Mouse (Mus musculus): Measurements from ENCODE around the gene Cacna1c.

- TF ChIP-seq CTCF (IDR thresholded peaks at IDR 0.05; ENCODE audit: borderline replicate concordance, extremely low read depth, insufficient read depth, insufficient read length) (no peak), POLR2A (IDR thresholded peaks at IDR 0.05; ENCODE audit: borderline replicate concordance, extremely low read depth, insufficient read depth, insufficient read length, poor library complexity, severe bottlenecking) (no peak)
Measured at GRCm38 (mm10) chr6:119077231-119077630, 119.0 kb downstream of the Cacna1c start.
